Mouse (Mus musculus) thymus, adult 2 months (tissue): Measurements from ENCODE around the gene Sh2b3.

Source experiments
- CTCF ChIP-seq: fragments of 200-500 bp; IDR thresholded peaks from 2 replicates; pipeline ENCODE4 v1.5.1; 2012; ENCODE audit warnings: mild to moderate bottlenecking, control low read depth, low read length, moderate library complexity, borderline replicate concordance; ENCODE audit not compliant: control insufficient read depth, poor library complexity, insufficient read depth; ENCODE audit errors: extremely low read depth
- POLR2A ChIP-seq: fragments of 200-500 bp; IDR thresholded peaks from 2 replicates; pipeline ENCODE4 v1.6.1; 2012; ENCODE audit warnings: mild to moderate bottlenecking, low read length, control low read depth, moderate library complexity; ENCODE audit not compliant: control insufficient read depth, poor library complexity, insufficient read depth; ENCODE audit errors: extremely low read depth

- TF ChIP-seq CTCF (no peak), POLR2A (no peak)
Measured at GRCm38 (mm10) chr5:121795800-121796199, 41.6 kb downstream of the Sh2b3 start.
